Mouse (Mus musculus): ENCODE measurements around the gene Stk32c. TPM values are rescaled to one million over a fixed set of nuclear protein-coding genes. Genes with fewer than 3 reads are reported as not detected.

Stk32c gene
- polyA plus RNA-seq, 1 experiment from 2014 or later = 0.11 TPM

DNA sequence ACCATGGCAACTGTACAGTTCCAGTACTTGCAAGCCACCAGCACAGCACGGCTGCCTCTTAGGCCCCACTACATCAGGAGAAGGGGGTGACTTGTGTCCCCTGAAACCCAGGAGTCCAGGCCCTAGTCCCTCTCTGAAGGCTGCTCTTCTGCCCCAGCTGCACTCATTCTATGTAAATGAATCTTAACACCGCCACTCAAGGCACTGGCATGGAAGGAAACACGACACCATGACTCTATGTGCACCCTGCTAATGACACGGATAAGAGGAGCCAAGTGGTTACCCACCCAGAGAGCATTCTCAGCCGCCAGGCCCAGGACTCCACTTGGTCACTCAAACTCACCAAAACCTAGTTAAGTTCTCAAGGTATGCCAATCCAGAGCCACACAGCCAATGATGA is 27.1 kb downstream of the Stk32c start:
- H3K9me3 ChIP-seq (ENCODE audit: control insufficient read depth, low read length) = no peaks in the 10 kb centered on the region
- no peaks in the 10 kb centered on the region for H3K36me3 ChIP-seq (ENCODE audit: control insufficient read depth, insufficient read depth, low read length)
- H3K27me3 ChIP-seq (replicated peaks; ENCODE audit: control insufficient read depth, insufficient read depth, low read length) = peaks cover 40% of the 10 kb centered on the region
- ATAC-seq (ENCODE audit: low read depth) = no peak
- WGBS = 39% methylated on average over 5 of the region's 5 CpGs
- H3K27ac ChIP-seq (replicated peaks; ENCODE audit: low read depth, low read length) = no peak overlapping the region
- no peak for DNase-seq (ENCODE audit: low spot score)
- no peak overlapping the region for H3K9ac ChIP-seq (ENCODE audit: low read depth, low read length)
- H3K4me2 ChIP-seq (ENCODE audit: low read depth, low read length) = no peak overlapping the region
- no peaks in the 10 kb centered on the region for H3K4me1 ChIP-seq (ENCODE audit: control insufficient read depth, insufficient read depth, low read length)
- no peak overlapping the region for H3K4me3 ChIP-seq (ENCODE audit: low read depth, low read length)

DNA sequence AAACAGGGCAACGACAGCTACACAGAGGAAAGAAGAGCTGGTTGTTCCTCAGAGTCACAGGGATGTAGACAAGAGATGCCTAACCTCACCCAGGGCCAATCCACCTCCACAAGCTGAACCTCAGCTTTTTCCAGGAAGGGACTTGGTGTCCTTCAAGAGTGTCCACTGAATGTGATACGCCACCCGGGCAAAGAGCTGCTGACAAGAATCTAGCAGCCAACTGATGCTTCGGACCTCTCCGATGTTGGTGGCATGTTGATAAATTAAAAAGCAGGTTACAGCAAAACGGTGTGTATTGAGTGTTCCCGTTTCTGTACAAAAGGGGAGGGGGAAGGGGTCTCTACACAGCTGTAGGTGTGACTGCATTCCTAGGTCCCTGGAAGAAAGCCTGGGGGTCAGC is 28.3 kb downstream of the Stk32c start:
- no peaks in the 10 kb centered on the region for H3K36me3 ChIP-seq (ENCODE audit: control insufficient read depth, insufficient read depth, low read length)
- no peak overlapping the region for H3K4me2 ChIP-seq (ENCODE audit: low read depth, low read length)
- ATAC-seq (ENCODE audit: low read depth) (no peak), DNase-seq (ENCODE audit: low spot score) (no peak)
- no peak overlapping the region for H3K4me3 ChIP-seq (ENCODE audit: low read depth, low read length)
- no peak overlapping the region for H3K9ac ChIP-seq (ENCODE audit: low read depth, low read length)
- no peak overlapping the region for H3K27ac ChIP-seq (replicated peaks; ENCODE audit: low read depth, low read length)
- no peaks in the 10 kb centered on the region for H3K9me3 ChIP-seq (ENCODE audit: control insufficient read depth, low read length)
- peaks cover 40% of the 10 kb centered on the region for H3K27me3 ChIP-seq (replicated peaks; ENCODE audit: control insufficient read depth, insufficient read depth, low read length)
- WGBS = 82% methylated on average over 7 of the region's 7 CpGs
- H3K4me1 ChIP-seq (ENCODE audit: control insufficient read depth, insufficient read depth, low read length) = no peaks in the 10 kb centered on the region

DNA sequence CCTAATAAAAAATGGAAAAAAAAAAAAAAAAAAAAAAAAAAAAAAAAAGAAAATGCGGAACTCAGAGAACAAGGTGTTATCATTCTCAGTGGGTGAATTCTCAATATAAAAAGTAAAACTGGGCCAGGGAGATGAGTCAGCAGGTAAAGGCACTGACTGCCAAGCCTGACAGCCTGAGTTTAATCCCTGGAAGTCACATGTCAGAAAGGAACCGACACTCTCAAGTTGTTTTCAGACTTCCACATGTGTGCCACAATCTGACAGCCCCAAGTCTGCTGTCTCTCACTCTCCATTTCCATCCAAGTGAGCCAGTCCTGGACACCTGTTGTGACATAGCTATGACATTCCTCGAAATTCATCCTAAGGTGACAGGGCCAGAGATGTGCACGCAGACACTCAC is 28.7 kb downstream of the Stk32c start:
- Histone ChIP-seq H3K9ac (ENCODE audit: low read depth, low read length) (no peak overlapping the region), H3K27ac (replicated peaks; ENCODE audit: low read depth, low read length) (no peak overlapping the region), H3K4me3 (ENCODE audit: low read depth, low read length) (no peak overlapping the region), H3K4me1 (ENCODE audit: control insufficient read depth, insufficient read depth, low read length) (no peaks in the 10 kb centered on the region), H3K4me2 (ENCODE audit: low read depth, low read length) (no peak overlapping the region), H3K27me3 (replicated peaks; ENCODE audit: control insufficient read depth, insufficient read depth, low read length) (peaks cover 40% of the 10 kb centered on the region), H3K36me3 (ENCODE audit: control insufficient read depth, insufficient read depth, low read length) (no peaks in the 10 kb centered on the region), H3K9me3 (ENCODE audit: control insufficient read depth, low read length) (no peaks in the 10 kb centered on the region)
- DNase-seq (ENCODE audit: low spot score) (no peak), ATAC-seq (ENCODE audit: low read depth) (no peak)
- 71% methylated on average over 4 of the region's 4 CpGs for WGBS

DNA sequence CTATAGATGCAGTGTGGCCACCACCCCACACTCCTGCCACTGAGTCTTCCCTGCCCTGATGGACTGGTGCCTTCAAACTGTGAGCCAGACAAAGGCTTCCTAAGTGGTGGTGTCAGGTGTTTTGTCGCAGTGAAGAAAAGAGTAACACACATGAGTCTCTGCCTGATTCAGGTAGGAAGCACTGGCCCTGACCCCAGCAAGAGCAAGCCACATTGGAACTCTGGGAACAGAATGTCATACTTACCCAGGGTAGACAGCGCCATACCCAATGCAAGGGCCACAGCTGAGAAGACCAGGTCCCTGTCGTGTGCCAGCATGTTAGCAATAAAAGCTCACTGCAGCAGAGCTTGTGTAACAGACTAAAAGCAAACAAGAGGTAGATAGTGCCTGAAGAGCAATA is 33.0 kb downstream of the Stk32c start:
- DNase-seq (ENCODE audit: low spot score) (no peak), ATAC-seq (ENCODE audit: low read depth) (no peak)
- Histone ChIP-seq H3K9ac (ENCODE audit: low read depth, low read length) (no peak overlapping the region), H3K4me3 (ENCODE audit: low read depth, low read length) (no peak overlapping the region), H3K9me3 (ENCODE audit: control insufficient read depth, low read length) (no peaks in the 10 kb centered on the region), H3K27me3 (replicated peaks; ENCODE audit: control insufficient read depth, insufficient read depth, low read length) (0 out of 2 replicates have a peak, but pooled peaks cover 3% of the 10 kb centered on the region), H3K4me1 (ENCODE audit: control insufficient read depth, insufficient read depth, low read length) (no peaks in the 10 kb centered on the region), H3K27ac (replicated peaks; ENCODE audit: low read depth, low read length) (no peak overlapping the region), H3K4me2 (ENCODE audit: low read depth, low read length) (no peak overlapping the region), H3K36me3 (ENCODE audit: control insufficient read depth, insufficient read depth, low read length) (no peaks in the 10 kb centered on the region)
- 91% methylated on average over 3 of the region's 3 CpGs for WGBS

DNA sequence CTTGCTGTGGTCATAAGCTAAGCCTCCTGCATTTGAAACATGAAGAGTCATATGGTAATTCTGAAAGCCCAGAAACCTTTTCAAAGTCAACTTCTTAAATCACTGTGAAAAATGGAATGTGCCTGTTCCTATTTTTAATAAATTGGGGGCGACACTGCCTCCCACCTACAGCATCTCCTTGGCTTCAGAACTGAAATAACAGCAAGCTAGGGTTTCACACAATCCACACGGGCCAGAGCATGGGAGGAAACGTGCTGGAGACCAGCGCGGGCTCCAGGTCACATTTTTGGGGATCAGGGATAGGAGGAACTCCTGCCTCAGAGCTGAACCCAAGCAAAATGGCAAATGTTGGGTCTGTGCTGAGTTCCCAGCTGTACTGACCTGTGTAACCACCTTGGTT is 33.8 kb downstream of the Stk32c start:
- H3K4me3 ChIP-seq (ENCODE audit: low read depth, low read length) = no peak overlapping the region
- no peaks in the 10 kb centered on the region for H3K4me1 ChIP-seq (ENCODE audit: control insufficient read depth, insufficient read depth, low read length)
- DNase-seq (ENCODE audit: low spot score) = no peak
- no peak for ATAC-seq (ENCODE audit: low read depth)
- H3K27me3 ChIP-seq (replicated peaks; ENCODE audit: control insufficient read depth, insufficient read depth, low read length) = no peaks in the 10 kb centered on the region
- no peak overlapping the region for H3K27ac ChIP-seq (replicated peaks; ENCODE audit: low read depth, low read length)
- 65% methylated on average over 5 of the region's 5 CpGs for WGBS
- H3K9ac ChIP-seq (ENCODE audit: low read depth, low read length) = no peak overlapping the region
- H3K4me2 ChIP-seq (ENCODE audit: low read depth, low read length) = no peak overlapping the region
- no peaks in the 10 kb centered on the region for H3K36me3 ChIP-seq (ENCODE audit: control insufficient read depth, insufficient read depth, low read length)
- H3K9me3 ChIP-seq (ENCODE audit: control insufficient read depth, low read length) = no peaks in the 10 kb centered on the region

DNA sequence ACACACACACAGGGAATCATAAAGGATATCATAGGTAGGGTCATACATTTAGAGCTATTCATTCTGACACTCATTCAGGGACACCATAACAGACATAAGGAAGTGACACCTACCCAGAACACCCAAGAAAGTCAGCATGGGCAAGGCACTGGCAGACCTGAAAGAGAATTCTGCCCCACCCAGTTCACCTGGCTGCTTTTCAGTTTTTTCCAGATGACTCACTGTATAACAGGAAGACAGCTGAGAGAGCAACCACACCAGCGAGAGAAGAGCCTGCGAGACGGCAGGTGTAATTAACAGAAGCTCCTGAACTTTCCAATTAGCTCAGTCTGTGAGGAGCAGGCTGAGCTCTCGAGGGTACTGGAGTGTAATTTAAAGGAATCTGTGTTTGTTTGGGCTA is 44.0 kb downstream of the Stk32c start:
- DNase-seq (ENCODE audit: low spot score) = no peak
- peaks cover 13% of the 10 kb centered on the region; the same call in 1 of the 2 replicates for H3K9me3 ChIP-seq (ENCODE audit: control insufficient read depth, low read length)
- H3K27me3 ChIP-seq (replicated peaks; ENCODE audit: control insufficient read depth, insufficient read depth, low read length) = no peaks in the 10 kb centered on the region
- no peak overlapping the region for H3K4me3 ChIP-seq (ENCODE audit: low read depth, low read length)
- H3K9ac ChIP-seq (ENCODE audit: low read depth, low read length) = no peak overlapping the region
- no peaks in the 10 kb centered on the region for H3K36me3 ChIP-seq (ENCODE audit: control insufficient read depth, insufficient read depth, low read length)
- 64% methylated on average over 4 of the region's 4 CpGs for WGBS
- H3K27ac ChIP-seq (replicated peaks; ENCODE audit: low read depth, low read length) = no peak overlapping the region
- no peaks in the 10 kb centered on the region for H3K4me1 ChIP-seq (ENCODE audit: control insufficient read depth, insufficient read depth, low read length)
- ATAC-seq (ENCODE audit: low read depth) = no peak
- no peak overlapping the region for H3K4me2 ChIP-seq (ENCODE audit: low read depth, low read length)

DNA sequence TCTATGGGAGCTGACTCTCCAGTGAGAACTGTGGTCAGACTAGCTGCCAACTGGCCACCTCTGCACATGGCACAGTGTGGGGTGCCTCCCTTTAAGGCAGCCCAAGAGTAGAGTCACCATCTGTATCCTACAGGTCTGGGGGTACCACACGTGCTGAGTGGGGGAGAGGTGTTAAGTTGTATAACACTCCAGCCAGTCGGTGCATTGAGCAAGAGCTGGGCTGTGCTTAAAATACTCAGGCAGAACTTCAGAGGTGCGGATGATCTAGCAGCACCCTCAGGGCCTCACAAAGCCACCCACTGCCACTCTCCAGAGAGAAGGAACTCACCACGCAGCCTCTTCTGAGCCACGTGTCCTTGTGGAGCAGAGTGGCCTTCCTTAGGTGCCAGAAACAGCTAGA is 48.7 kb downstream of the Stk32c start:
- 74% methylated on average over 5 of the region's 5 CpGs for WGBS
- ATAC-seq (ENCODE audit: low read depth) = no peak

DNA sequence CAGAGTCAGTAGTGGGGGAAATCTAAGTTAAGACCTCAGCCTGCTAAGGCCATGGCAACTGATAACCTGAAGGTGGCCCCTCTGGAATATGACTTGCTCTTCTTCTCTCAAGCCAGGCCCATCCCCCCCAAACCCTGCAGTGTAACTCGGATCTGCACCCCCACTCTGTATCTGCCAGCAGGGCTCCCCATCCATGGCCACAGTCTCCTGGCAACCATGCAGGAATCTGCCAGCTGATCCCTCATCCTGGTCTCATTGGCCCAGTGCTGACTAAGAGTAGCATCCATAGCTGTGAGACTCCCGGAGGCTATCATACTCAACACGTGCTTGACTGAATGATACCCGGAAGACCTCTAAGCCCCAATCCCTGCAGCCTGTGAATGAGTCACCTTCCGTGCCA is 54.2 kb downstream of the Stk32c start:
- Histone ChIP-seq H3K9me3 (ENCODE audit: control insufficient read depth, low read length) (0 out of 2 replicates have a peak, but pooled peaks cover 3% of the 10 kb centered on the region), H3K4me1 (ENCODE audit: control insufficient read depth, insufficient read depth, low read length) (no peaks in the 10 kb centered on the region), H3K4me3 (ENCODE audit: low read depth, low read length) (no peak overlapping the region), H3K4me2 (ENCODE audit: low read depth, low read length) (no peak overlapping the region), H3K36me3 (ENCODE audit: control insufficient read depth, insufficient read depth, low read length) (no peaks in the 10 kb centered on the region), H3K27ac (replicated peaks; ENCODE audit: low read depth, low read length) (no peak overlapping the region), H3K27me3 (replicated peaks; ENCODE audit: control insufficient read depth, insufficient read depth, low read length) (no peaks in the 10 kb centered on the region), H3K9ac (ENCODE audit: low read depth, low read length) (no peak overlapping the region)
- 63% methylated on average over 5 of the region's 5 CpGs for WGBS
- DNase-seq (ENCODE audit: low spot score) = no peak
- ATAC-seq (ENCODE audit: low read depth) = no peak

More for the DNA sequence above, 48.7 kb downstream of the Stk32c start:
- H3K9me3 ChIP-seq (ENCODE audit: control insufficient read depth, low read length) = peaks cover 17% of the 10 kb centered on the region; the same call in 1 of the 2 replicates
- no peak overlapping the region for H3K4me2 ChIP-seq (ENCODE audit: low read depth, low read length)
- no peak overlapping the region for H3K27ac ChIP-seq (replicated peaks; ENCODE audit: low read depth, low read length)
- DNase-seq (ENCODE audit: low spot score) = no peak
- H3K4me3 ChIP-seq (ENCODE audit: low read depth, low read length) = no peak overlapping the region
- no peak overlapping the region for H3K9ac ChIP-seq (ENCODE audit: low read depth, low read length)
- H3K4me1 ChIP-seq (ENCODE audit: control insufficient read depth, insufficient read depth, low read length) = no peaks in the 10 kb centered on the region
- no peaks in the 10 kb centered on the region for H3K36me3 ChIP-seq (ENCODE audit: control insufficient read depth, insufficient read depth, low read length)
- H3K27me3 ChIP-seq (replicated peaks; ENCODE audit: control insufficient read depth, insufficient read depth, low read length) = no peaks in the 10 kb centered on the region

DNA sequence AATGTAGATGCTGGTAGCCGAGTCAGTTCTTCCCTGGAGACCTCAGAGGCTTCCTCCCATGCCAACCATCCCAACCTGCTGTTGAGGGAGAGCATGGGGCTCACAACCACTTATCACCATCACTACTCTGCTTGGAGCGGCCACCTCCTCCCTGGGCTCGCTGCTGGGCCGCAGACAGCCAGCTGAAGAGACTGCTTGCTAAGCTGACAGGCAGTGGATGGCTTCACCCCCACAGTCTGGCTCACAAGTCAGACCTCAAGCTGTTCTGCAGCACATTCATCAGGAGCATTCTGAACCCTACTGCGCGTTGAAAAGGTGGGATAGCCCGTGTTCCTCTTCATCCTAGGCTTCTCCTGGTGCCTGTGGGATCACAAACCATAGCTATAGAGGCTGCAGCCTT is 54.6 kb downstream of the Stk32c start:
- Histone ChIP-seq H3K4me3 (ENCODE audit: low read depth, low read length) (no peak overlapping the region), H3K36me3 (ENCODE audit: control insufficient read depth, insufficient read depth, low read length) (no peaks in the 10 kb centered on the region), H3K9me3 (ENCODE audit: control insufficient read depth, low read length) (0 out of 2 replicates have a peak, but pooled peaks cover 3% of the 10 kb centered on the region), H3K9ac (ENCODE audit: low read depth, low read length) (no peak overlapping the region), H3K4me1 (ENCODE audit: control insufficient read depth, insufficient read depth, low read length) (no peaks in the 10 kb centered on the region), H3K27ac (replicated peaks; ENCODE audit: low read depth, low read length) (no peak overlapping the region), H3K4me2 (ENCODE audit: low read depth, low read length) (no peak overlapping the region), H3K27me3 (replicated peaks; ENCODE audit: control insufficient read depth, insufficient read depth, low read length) (no peaks in the 10 kb centered on the region)
- no peak for ATAC-seq (ENCODE audit: low read depth)
- WGBS = 72% methylated on average over 7 of the region's 7 CpGs
- DNase-seq (ENCODE audit: low spot score) = no peak

All from embryonic facial prominence, embryonic 14.5 days (tissue).